Mouse (Mus musculus): ENCODE measurements around the gene A930033H14Rik. TPM values are rescaled to one million over a fixed set of nuclear protein-coding genes. Genes with fewer than 3 reads are reported as not detected.

A930033H14Rik gene
- 1.4 and 1.5 TPM in 2 replicates for polyA plus RNA-seq (2012; rRNA removed)

DNA sequence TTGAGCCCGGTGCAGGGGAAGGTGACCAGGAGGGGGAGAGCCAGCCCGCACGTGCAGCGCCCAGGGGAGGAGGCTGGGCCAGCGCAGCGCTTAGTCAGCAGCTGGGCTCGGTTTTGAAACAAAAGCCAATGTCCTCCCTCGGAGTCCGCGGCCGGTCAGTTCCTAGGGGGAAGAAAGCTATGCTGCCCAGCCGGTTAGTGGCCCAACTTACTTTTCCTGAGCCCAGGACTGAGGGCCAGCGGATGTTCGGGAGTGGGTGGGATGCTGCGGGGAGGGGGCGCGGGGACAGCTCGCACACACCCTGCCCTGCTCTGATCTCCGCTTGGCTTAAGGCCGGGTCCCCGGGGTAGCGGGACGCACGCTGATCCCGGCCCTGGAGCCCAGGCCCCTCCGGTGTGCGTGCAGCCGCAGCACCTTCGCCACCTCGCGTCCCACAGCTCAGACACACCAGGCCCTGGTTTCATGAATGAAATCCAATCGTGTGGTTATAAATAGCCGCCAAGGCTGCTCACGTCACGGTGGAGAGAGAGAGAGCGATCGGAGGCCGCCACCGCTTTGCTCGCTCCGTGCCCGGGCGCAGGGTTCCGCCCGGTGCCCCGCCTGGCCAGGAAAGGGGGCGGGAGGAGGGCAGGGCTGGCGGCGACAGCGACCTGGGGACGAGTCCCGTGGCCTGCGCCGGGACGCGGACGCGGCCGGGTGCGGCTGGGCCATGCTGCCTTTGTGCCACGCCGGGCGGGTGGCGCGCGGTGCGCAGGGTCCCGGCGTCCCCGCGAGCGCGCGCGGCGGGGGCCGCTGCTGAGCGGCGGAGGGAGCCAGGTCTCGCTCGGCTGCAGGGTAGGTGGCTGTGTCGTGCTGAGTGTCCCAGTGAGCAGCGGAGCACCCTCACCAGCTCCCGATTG lies at the start of gene A930033H14Rik:
Gene A930033H14Rik, minus strand, starts transcription at position 557 of the 899 bp plus-strand sequence.
- peak within 1 kb of the TSS; percentile 94 for H3K27ac ChIP-seq (ENCODE audit: control insufficient read depth, insufficient read depth, low read depth, low read length)

GRCm38 (mm10) chr10:69259929-69260328 lies 47.0 kb upstream of the A930033H14Rik start:
- TF ChIP-seq CTCF (IDR thresholded peaks at IDR 0.05; ENCODE audit: control insufficient read depth, insufficient read depth, insufficient replicate concordance, low read depth, low read length) (no peak), POLR2A (IDR thresholded peaks at IDR 0.05; ENCODE audit: control insufficient read depth, low read depth, low read length) (no peak)
- no peaks in the 10 kb centered on the region for H3K36me3 ChIP-seq (ENCODE audit: control insufficient read depth, insufficient read depth, low read length)
- H3K27me3 ChIP-seq (ENCODE audit: control insufficient read depth, insufficient read depth, low read length): no peaks in the 10 kb centered on the region
- H3K4me3 ChIP-seq (ENCODE audit: control insufficient read depth, low read depth, low read length): no peak overlapping the region
- peak overlapping the region; percentile 42 for H3K27ac ChIP-seq (ENCODE audit: control insufficient read depth, insufficient read depth, low read depth, low read length)
- H3K4me1 ChIP-seq (ENCODE audit: control insufficient read depth, insufficient read depth, low read length): peaks cover 14% of the 10 kb centered on the region

More for the DNA sequence above, at the start of gene A930033H14Rik:
- TF ChIP-seq POLR2A (IDR thresholded peaks at IDR 0.05; ENCODE audit: control insufficient read depth, low read depth, low read length) (peak; percentile 32; the same call in 1 of the 2 replicates), CTCF (IDR thresholded peaks at IDR 0.05; ENCODE audit: control insufficient read depth, insufficient read depth, insufficient replicate concordance, low read depth, low read length) (no peak)
- Histone ChIP-seq H3K27me3 (ENCODE audit: control insufficient read depth, insufficient read depth, low read length) (no peaks in the 10 kb centered on the region), H3K4me3 (ENCODE audit: control insufficient read depth, low read depth, low read length) (peak within 1 kb of the TSS; percentile 90), H3K4me1 (ENCODE audit: control insufficient read depth, insufficient read depth, low read length) (peaks cover 27% of the 10 kb centered on the region), H3K36me3 (ENCODE audit: control insufficient read depth, insufficient read depth, low read length) (no peaks in the 10 kb centered on the region)

DNA sequence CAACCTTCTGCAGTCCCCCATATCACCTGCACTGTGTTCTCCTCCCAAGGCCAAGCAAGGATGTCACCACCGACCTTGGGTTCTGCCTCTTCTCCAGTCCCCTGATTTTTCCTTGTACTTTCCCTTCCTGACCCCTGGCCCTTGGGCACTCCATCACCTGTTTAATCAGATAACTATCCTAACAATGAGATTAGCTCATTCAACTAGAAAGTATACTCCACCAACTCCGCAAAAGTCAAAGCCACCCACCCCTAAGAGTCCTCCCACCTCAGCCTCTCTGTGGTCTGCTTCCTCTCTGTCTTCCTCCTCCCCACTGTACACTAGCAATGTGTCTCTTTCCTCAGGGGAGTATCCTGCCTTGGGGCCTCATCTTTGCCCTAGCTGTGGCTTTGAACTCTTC lies 46.3 kb upstream of the A930033H14Rik start:
- Histone ChIP-seq H3K4me1 (ENCODE audit: control insufficient read depth, insufficient read depth, low read length) (peaks cover 14% of the 10 kb centered on the region), H3K36me3 (ENCODE audit: control insufficient read depth, insufficient read depth, low read length) (no peaks in the 10 kb centered on the region), H3K27me3 (ENCODE audit: control insufficient read depth, insufficient read depth, low read length) (no peaks in the 10 kb centered on the region), H3K27ac (ENCODE audit: control insufficient read depth, insufficient read depth, low read depth, low read length) (peak overlapping the region; percentile 12), H3K4me3 (ENCODE audit: control insufficient read depth, low read depth, low read length) (no peak overlapping the region)
- TF ChIP-seq POLR2A (IDR thresholded peaks at IDR 0.05; ENCODE audit: control insufficient read depth, low read depth, low read length) (no peak), CTCF (IDR thresholded peaks at IDR 0.05; ENCODE audit: control insufficient read depth, insufficient read depth, insufficient replicate concordance, low read depth, low read length) (no peak)

DNA sequence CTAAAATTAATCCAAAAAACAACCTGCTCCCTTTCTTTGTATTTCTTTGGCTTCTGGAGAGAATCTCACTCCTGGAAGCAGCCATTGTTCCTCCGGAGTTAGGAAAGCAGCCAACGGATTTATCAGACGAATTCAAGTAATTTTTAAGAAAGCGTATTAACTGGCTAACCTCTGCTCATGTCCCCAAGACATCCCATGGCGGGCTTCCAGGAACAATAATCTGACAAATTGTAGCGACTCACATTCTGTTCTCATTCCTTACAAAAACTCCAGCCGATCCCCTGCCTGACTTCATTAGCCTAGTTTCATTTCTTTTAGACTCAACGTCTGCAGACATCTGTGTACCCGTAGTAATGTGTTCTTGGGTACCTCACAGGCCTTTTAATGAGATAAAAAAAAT lies 45.7 kb upstream of the A930033H14Rik start:
- peaks cover 15% of the 10 kb centered on the region for H3K4me1 ChIP-seq (ENCODE audit: control insufficient read depth, insufficient read depth, low read length)
- no peak overlapping the region for H3K4me3 ChIP-seq (ENCODE audit: control insufficient read depth, low read depth, low read length)
- TF ChIP-seq CTCF (IDR thresholded peaks at IDR 0.05; ENCODE audit: control insufficient read depth, insufficient read depth, insufficient replicate concordance, low read depth, low read length): no peak
- TF ChIP-seq POLR2A (IDR thresholded peaks at IDR 0.05; ENCODE audit: control insufficient read depth, low read depth, low read length): no peak
- H3K27ac ChIP-seq (ENCODE audit: control insufficient read depth, insufficient read depth, low read depth, low read length): no peak overlapping the region; the same call in 1 of the 2 replicates
- no peaks in the 10 kb centered on the region for H3K27me3 ChIP-seq (ENCODE audit: control insufficient read depth, insufficient read depth, low read length)
- no peaks in the 10 kb centered on the region for H3K36me3 ChIP-seq (ENCODE audit: control insufficient read depth, insufficient read depth, low read length)

- H3K4me1 ChIP-seq (ENCODE audit: control insufficient read depth, insufficient read depth, low read length): peaks cover 16% of the 10 kb centered on the region
- H3K36me3 ChIP-seq (ENCODE audit: control insufficient read depth, insufficient read depth, low read length): no peaks in the 10 kb centered on the region
- H3K4me3 ChIP-seq (ENCODE audit: control insufficient read depth, low read depth, low read length): no peak overlapping the region
- no peak overlapping the region; the same call in 1 of the 2 replicates for H3K27ac ChIP-seq (ENCODE audit: control insufficient read depth, insufficient read depth, low read depth, low read length)
- no peaks in the 10 kb centered on the region for H3K27me3 ChIP-seq (ENCODE audit: control insufficient read depth, insufficient read depth, low read length)
- TF ChIP-seq CTCF (IDR thresholded peaks at IDR 0.05; ENCODE audit: control insufficient read depth, insufficient read depth, insufficient replicate concordance, low read depth, low read length) (no peak), POLR2A (IDR thresholded peaks at IDR 0.05; ENCODE audit: control insufficient read depth, low read depth, low read length) (no peak)
These were observed 44.8 kb upstream of the A930033H14Rik start for GRCm38 (mm10) chr10:69257592-69258133.

DNA sequence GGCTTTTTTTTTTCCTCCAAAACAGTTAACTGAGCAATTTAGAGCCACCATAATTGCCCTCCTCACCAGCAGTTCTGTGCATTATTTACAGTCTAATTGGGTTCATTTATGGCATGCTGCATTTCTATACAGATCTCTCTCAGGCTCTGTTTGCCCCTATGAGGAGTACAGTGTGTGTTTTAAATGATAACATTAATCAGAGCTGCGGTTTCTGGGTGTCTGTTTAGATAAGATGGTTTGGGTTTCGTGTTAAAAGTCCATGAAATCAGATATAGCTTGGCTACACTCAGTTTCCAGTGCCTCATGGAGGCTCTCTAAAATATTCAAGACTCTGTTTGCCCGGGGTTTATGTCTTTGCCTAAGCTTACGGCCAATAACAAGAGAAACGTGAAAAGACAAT lies 42.7 kb upstream of the A930033H14Rik start:
- no peak overlapping the region for H3K4me3 ChIP-seq (ENCODE audit: control insufficient read depth, low read depth, low read length)
- no peak overlapping the region for H3K27ac ChIP-seq (ENCODE audit: control insufficient read depth, insufficient read depth, low read depth, low read length)
- H3K27me3 ChIP-seq (ENCODE audit: control insufficient read depth, insufficient read depth, low read length): no peaks in the 10 kb centered on the region
- peaks cover 20% of the 10 kb centered on the region for H3K4me1 ChIP-seq (ENCODE audit: control insufficient read depth, insufficient read depth, low read length)
- no peaks in the 10 kb centered on the region for H3K36me3 ChIP-seq (ENCODE audit: control insufficient read depth, insufficient read depth, low read length)
- no peak for TF ChIP-seq POLR2A (IDR thresholded peaks at IDR 0.05; ENCODE audit: control insufficient read depth, low read depth, low read length)
- TF ChIP-seq CTCF (IDR thresholded peaks at IDR 0.05; ENCODE audit: control insufficient read depth, insufficient read depth, insufficient replicate concordance, low read depth, low read length): no peak

- TF ChIP-seq CTCF (IDR thresholded peaks at IDR 0.05; ENCODE audit: control insufficient read depth, insufficient read depth, insufficient replicate concordance, low read depth, low read length) (no peak), POLR2A (IDR thresholded peaks at IDR 0.05; ENCODE audit: control insufficient read depth, low read depth, low read length) (no peak)
These were observed 41.5 kb upstream of the A930033H14Rik start for GRCm38 (mm10) chr10:69254390-69254847.

More at GRCm38 (mm10) chr10:69254390-69254847, 41.5 kb upstream of the A930033H14Rik start:
- Histone ChIP-seq H3K27ac (ENCODE audit: control insufficient read depth, insufficient read depth, low read depth, low read length) (no peak overlapping the region; the same call in 1 of the 2 replicates), H3K4me1 (ENCODE audit: control insufficient read depth, insufficient read depth, low read length) (peaks cover 15% of the 10 kb centered on the region), H3K4me3 (ENCODE audit: control insufficient read depth, low read depth, low read length) (no peak overlapping the region), H3K27me3 (ENCODE audit: control insufficient read depth, insufficient read depth, low read length) (no peaks in the 10 kb centered on the region), H3K36me3 (ENCODE audit: control insufficient read depth, insufficient read depth, low read length) (no peaks in the 10 kb centered on the region)
